Mouse (Mus musculus) heart, embryonic 11.5 days (tissue): ENCODE results near the gene Sspn. TPM values are rescaled to one million over a fixed set of nuclear protein-coding genes. Genes with fewer than 3 reads are reported as not detected.

Experiments
- ATAC-seq: fragments of 200-750 bp; cut with Nextera tagmentation; replicated peaks from 2 replicates; pipeline ENCODE4 v1.8.0; 2017; ENCODE audit warnings: moderate library complexity; ENCODE audit not compliant: insufficient number of reproducible peaks, low FRiP score, low TSS enrichment
- H3K27ac ChIP-seq: fragments of 300-500 bp; sonication (generic); 2 replicates; pipeline ENCODE4 v1.5.1; 2014; ENCODE audit warnings: mild to moderate bottlenecking, low read depth, low read length
- H3K27me3 ChIP-seq: fragments of 300-500 bp; sonication (generic); 2 replicates; pipeline ENCODE4 v1.6.1; 2014; ENCODE audit warnings: mild to moderate bottlenecking, low read length, mixed read lengths; ENCODE audit not compliant: control insufficient read depth, insufficient read depth
- H3K36me3 ChIP-seq: fragments of 300-500 bp; sonication (generic); 2 replicates; pipeline ENCODE4 v1.6.1; 2014; ENCODE audit warnings: mild to moderate bottlenecking, low read length, moderate library complexity, mixed read lengths; ENCODE audit not compliant: control insufficient read depth, insufficient read depth
- H3K4me1 ChIP-seq: fragments of 300-500 bp; sonication (generic); 2 replicates; pipeline ENCODE4 v1.6.1; 2014; ENCODE audit warnings: low read length; ENCODE audit not compliant: control insufficient read depth, insufficient read depth
- H3K4me2 ChIP-seq: fragments of 300-500 bp; sonication (generic); 2 replicates; pipeline ENCODE4 v1.6.1; 2014; ENCODE audit warnings: mild to moderate bottlenecking, moderate library complexity
- H3K4me3 ChIP-seq: fragments of 300-500 bp; sonication (generic); 2 replicates; pipeline ENCODE4 v1.5.1; 2014; ENCODE audit warnings: low read depth, low read length
- H3K9ac ChIP-seq: fragments of 300-500 bp; sonication (generic); 2 replicates; pipeline ENCODE4 v1.6.1; 2014; ENCODE audit warnings: mild to moderate bottlenecking, low read depth, low read length, moderate library complexity
- H3K9me3 ChIP-seq: fragments of 300-500 bp; sonication (generic); replicated peaks from 2 replicates; pipeline ENCODE4 v1.6.1; 2016; ENCODE audit warnings: low read length; ENCODE audit not compliant: control insufficient read depth
- WGBS: fragments of 180-500 bp; shearing (Covaris S2); extraction: QIAGEN DNeasy Blood & Tissue Kit; methylation state at CpG from one replicate; pipeline ENCODE4 v1.1.7; 2014; ENCODE audit not compliant: insufficient replicate concordance; 5-methylcytosine and 5-hydroxymethylcytosine counted together
- polyA plus RNA-seq: library from polyadenylated mRNA; unstranded; fragments of >200 nt; fragmentation: Nextera tagmentation; extraction: Ambion mirVana; gene quantifications from 2 replicates; pipeline ENCODE4 v1.2.1, GENCODE M21; 2014

The Sspn gene
- polyA plus RNA-seq, 1 experiment from 2014 or later = 35.6 TPM

DNA sequence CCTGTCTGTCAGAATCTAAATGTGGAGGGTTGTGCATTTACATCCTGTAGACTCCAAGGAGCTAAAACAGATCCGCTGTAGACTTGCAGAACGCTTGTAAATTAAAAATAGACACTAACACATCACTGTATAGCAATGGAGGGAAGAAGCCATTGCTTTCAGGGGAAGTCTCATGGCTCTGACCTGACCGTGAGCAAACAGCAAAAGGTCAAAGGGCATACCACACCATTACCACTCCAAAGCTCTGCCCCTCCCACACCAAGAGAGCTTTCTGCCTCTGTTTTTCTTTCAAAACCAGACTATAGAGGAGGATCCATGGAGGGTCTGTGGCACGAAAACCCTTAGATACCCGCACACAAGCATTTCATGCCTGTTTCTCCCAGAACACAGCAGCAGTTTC lies 41.9 kb downstream of the Sspn start:
- Histone ChIP-seq H3K27ac (no peak overlapping the region), H3K9ac (no peak overlapping the region), H3K4me3 (no peak overlapping the region), H3K4me1 (peaks cover 21% of the 10 kb centered on the region), H3K9me3 (0 out of 2 replicates have a peak, but pooled peaks cover 2% of the 10 kb centered on the region), H3K27me3 (no peaks in the 10 kb centered on the region), H3K4me2 (no peak overlapping the region), H3K36me3 (no peaks in the 10 kb centered on the region)
- ATAC-seq = no peak
- 44% methylated on average over 5 of the region's 5 CpGs for WGBS

DNA sequence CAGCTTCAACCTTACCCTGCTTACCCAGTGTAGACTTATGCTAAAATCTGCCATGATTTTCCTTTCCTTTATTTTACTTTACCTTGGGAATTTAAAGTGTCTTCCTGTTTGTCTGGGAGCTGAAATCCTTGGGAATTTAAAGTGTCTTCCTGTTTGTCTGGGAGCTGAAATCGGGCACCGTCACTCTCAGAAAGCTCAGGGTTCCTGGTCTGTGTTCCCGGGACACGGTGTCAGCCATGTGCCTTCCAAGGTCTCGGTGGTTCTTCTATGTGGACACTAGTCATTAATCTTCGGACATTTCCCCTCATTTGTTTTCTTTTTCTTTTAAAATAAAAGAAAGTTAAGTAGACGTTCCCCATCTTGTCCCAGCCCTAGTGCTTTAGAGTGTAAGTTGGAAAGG lies 43.3 kb downstream of the Sspn start:
- Histone ChIP-seq H3K9ac (no peak overlapping the region), H3K36me3 (no peaks in the 10 kb centered on the region), H3K27me3 (no peaks in the 10 kb centered on the region), H3K4me3 (no peak overlapping the region), H3K9me3 (no peaks in the 10 kb centered on the region), H3K4me2 (no peak overlapping the region), H3K27ac (no peak overlapping the region), H3K4me1 (peaks cover 9% of the 10 kb centered on the region)
- no peak for ATAC-seq
- 62% methylated on average over 7 of the region's 7 CpGs for WGBS

- no peaks in the 10 kb centered on the region for H3K27me3 ChIP-seq
- ATAC-seq = no peak
- H3K4me1 ChIP-seq = peaks cover 9% of the 10 kb centered on the region
- no peak overlapping the region for H3K9ac ChIP-seq
- no peak overlapping the region for H3K4me2 ChIP-seq
- 82% methylated on average over 3 of the region's 3 CpGs for WGBS
- H3K9me3 ChIP-seq = no peaks in the 10 kb centered on the region
- no peak overlapping the region for H3K27ac ChIP-seq
- no peaks in the 10 kb centered on the region for H3K36me3 ChIP-seq
- no peak overlapping the region for H3K4me3 ChIP-seq
These were observed 45.9 kb downstream of the Sspn start for GRCm38 (mm10) chr6:145977344-145977743.

GRCm38 (mm10) chr6:145977771-145978450 lies 46.5 kb downstream of the Sspn start:
- Histone ChIP-seq H3K9ac (no peak overlapping the region), H3K4me2 (no peak overlapping the region), H3K4me3 (no peak overlapping the region), H3K27ac (no peak overlapping the region), H3K27me3 (no peaks in the 10 kb centered on the region), H3K9me3 (no peaks in the 10 kb centered on the region), H3K4me1 (peaks cover 8% of the 10 kb centered on the region), H3K36me3 (no peaks in the 10 kb centered on the region)
- 42% methylated on average over 8 of the region's 8 CpGs for WGBS
- ATAC-seq = no peak

DNA sequence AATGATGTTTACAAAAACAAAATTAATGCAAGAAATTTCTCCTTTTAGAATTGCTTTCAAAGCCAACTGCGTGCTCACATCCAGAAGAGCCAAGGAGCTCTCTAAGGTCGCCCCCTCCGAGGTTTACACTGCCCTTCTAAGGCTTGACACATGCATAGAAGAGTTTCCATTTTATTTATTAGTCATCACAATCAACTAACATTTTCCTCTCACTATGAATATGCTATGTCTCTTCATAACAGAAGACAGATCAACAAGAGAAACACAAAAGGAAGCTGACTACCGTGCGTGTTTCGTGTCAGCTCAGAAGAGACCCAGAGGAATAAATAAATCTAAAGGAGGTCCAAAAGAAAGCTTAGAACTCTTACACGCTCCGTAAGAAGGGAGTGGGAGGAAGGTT lies 49.6 kb downstream of the Sspn start:
- ATAC-seq = no peak
- no peaks in the 10 kb centered on the region for H3K27me3 ChIP-seq
- H3K9me3 ChIP-seq = no peaks in the 10 kb centered on the region
- peaks cover 5% of the 10 kb centered on the region; the same call in 1 of the 2 replicates for H3K4me1 ChIP-seq
- H3K4me2 ChIP-seq = no peak overlapping the region
- H3K27ac ChIP-seq = no peak overlapping the region
- H3K4me3 ChIP-seq = no peak overlapping the region
- 84% methylated on average over 8 of the region's 8 CpGs for WGBS
- H3K9ac ChIP-seq = no peak overlapping the region
- H3K36me3 ChIP-seq = no peaks in the 10 kb centered on the region

- Histone ChIP-seq H3K27ac (no peak overlapping the region), H3K27me3 (no peaks in the 10 kb centered on the region), H3K9ac (no peak overlapping the region), H3K4me1 (peaks cover 5% of the 10 kb centered on the region; the same call in 1 of the 2 replicates), H3K4me3 (no peak overlapping the region), H3K9me3 (no peaks in the 10 kb centered on the region), H3K36me3 (no peaks in the 10 kb centered on the region), H3K4me2 (no peak overlapping the region)
- no peak for ATAC-seq
- WGBS = 81% methylated on average over 4 of the region's 4 CpGs
These were observed 50.9 kb downstream of the Sspn start for GRCm38 (mm10) chr6:145982335-145982734.

- H3K4me3 ChIP-seq = no peak overlapping the region
- no peaks in the 10 kb centered on the region for H3K27me3 ChIP-seq
- no peak overlapping the region for H3K4me2 ChIP-seq
- no peak for ATAC-seq
- H3K27ac ChIP-seq = no peak overlapping the region
- H3K9ac ChIP-seq = no peak overlapping the region
- no peaks in the 10 kb centered on the region for H3K4me1 ChIP-seq
- no peaks in the 10 kb centered on the region for H3K9me3 ChIP-seq
- H3K36me3 ChIP-seq = no peaks in the 10 kb centered on the region
- WGBS = 69% methylated on average over 1 of the region's 1 CpGs
These were observed 59.1 kb downstream of the Sspn start for GRCm38 (mm10) chr6:145990578-145990977.

DNA sequence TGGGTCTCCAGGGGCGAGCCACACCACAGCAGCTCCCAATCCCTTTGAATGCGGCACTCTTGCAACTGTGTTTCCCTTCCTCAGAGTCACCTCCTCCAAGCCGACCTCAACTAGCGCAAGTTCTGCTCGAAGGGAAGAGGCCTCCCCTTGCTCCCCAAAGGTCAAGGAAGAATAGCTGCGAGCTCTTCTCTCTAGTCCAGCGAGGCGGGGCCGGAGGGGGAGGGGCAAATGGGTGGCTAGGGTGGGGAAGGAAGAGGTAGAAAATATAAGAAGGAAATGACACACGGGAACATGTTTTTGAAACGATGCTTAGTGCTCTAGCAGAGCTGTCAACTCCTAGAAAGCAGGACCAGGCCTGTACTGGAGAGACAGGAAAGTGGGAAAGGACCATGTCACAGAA lies 61.1 kb downstream of the Sspn start:
- Histone ChIP-seq H3K4me2 (no peak overlapping the region), H3K4me3 (no peak overlapping the region), H3K4me1 (no peaks in the 10 kb centered on the region), H3K9ac (no peak overlapping the region), H3K9me3 (no peaks in the 10 kb centered on the region), H3K27ac (no peak overlapping the region), H3K36me3 (no peaks in the 10 kb centered on the region), H3K27me3 (no peaks in the 10 kb centered on the region)
- ATAC-seq = no peak
- 78% methylated on average over 11 of the region's 11 CpGs for WGBS

DNA sequence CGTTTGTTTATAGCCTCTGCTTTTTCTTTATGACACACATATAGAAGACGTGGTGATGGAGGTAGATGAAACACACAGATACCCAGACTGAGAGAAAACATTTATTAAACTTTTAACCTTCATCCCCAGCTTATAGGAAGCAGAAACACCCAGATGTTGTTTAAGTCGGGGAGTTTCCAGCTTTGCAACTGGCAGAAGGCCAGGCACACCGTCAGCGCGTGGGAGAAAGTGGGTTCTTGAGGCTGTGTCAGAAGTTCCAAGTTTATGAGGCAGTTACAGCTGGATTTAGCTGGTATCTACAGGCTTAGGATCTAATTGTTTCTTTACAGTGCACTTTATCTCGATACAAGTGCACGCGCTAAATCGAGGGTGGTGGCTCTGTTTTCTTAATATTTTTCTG lies 61.5 kb downstream of the Sspn start:
- Histone ChIP-seq H3K9ac (no peak overlapping the region), H3K9me3 (no peaks in the 10 kb centered on the region), H3K4me2 (no peak overlapping the region), H3K27ac (no peak overlapping the region), H3K4me1 (no peaks in the 10 kb centered on the region; the same call in 1 of the 2 replicates), H3K36me3 (no peaks in the 10 kb centered on the region), H3K27me3 (no peaks in the 10 kb centered on the region), H3K4me3 (no peak overlapping the region)
- ATAC-seq = no peak
- 67% methylated on average over 10 of the region's 10 CpGs for WGBS
